Mouse (Mus musculus): ENCODE measurements around the gene Hif3a.
A peak's percentile ranks its signal among the peaks of the same experiment; 100 is the strongest.
"Not testable (repeated sequence)": the region's sequence is repeated elsewhere in the genome, so short reads cannot be mapped to it uniquely, and the experiment has no call there.

The Hif3a gene

GRCm38 (mm10) chr7:17062389-17062788 lies at the start of gene Hif3a:
Gene Hif3a, minus strand, starts transcription at chr7:17062427.
- DNase-seq (ENCODE audit: extremely low read depth, insufficient read length, low spot score): no peak

- DNase-seq (ENCODE audit: extremely low read depth, insufficient read length, low spot score): not testable (repeated sequence)
Measured at GRCm38 (mm10) chr7:17101631-17102030, 39.4 kb upstream of the Hif3a start.

GRCm38 (mm10) chr7:17091280-17091679 lies 29.1 kb upstream of the Hif3a start:
- no peak for DNase-seq (ENCODE audit: extremely low read depth, insufficient read length, low spot score)

- no peak for DNase-seq (ENCODE audit: extremely low read depth, insufficient read length, low spot score)
Measured at GRCm38 (mm10) chr7:17090058-17090585, 27.9 kb upstream of the Hif3a start.

GRCm38 (mm10) chr7:17087731-17088130 lies 25.5 kb upstream of the Hif3a start:
- DNase-seq (ENCODE audit: extremely low read depth, insufficient read length, low spot score): no peak

GRCm38 (mm10) chr7:17082766-17083165 lies 20.5 kb upstream of the Hif3a start:
- DNase-seq (ENCODE audit: extremely low read depth, insufficient read length, low spot score): no peak

GRCm38 (mm10) chr7:17078076-17078654 lies 15.9 kb upstream of the Hif3a start:
- no peak for DNase-seq (ENCODE audit: extremely low read depth, insufficient read length, low spot score)

GRCm38 (mm10) chr7:17076542-17076941 lies 14.3 kb upstream of the Hif3a start:
- DNase-seq (ENCODE audit: extremely low read depth, insufficient read length, low spot score): no peak

GRCm38 (mm10) chr7:17073904-17074615 lies 11.8 kb upstream of the Hif3a start, which contains the start of gene Psg16:
Gene Psg16, plus strand, starts transcription at chr7:17074040.
- DNase-seq (ENCODE audit: extremely low read depth, insufficient read length, low spot score): no peak

- no peak for DNase-seq (ENCODE audit: extremely low read depth, insufficient read length, low spot score)
Measured at GRCm38 (mm10) chr7:17073513-17073903, 11.3 kb upstream of the Hif3a start.

GRCm38 (mm10) chr7:17067651-17068050 lies 5.4 kb upstream of the Hif3a start:
- not testable (repeated sequence) for DNase-seq (ENCODE audit: extremely low read depth, insufficient read length, low spot score)

- no peak for DNase-seq (ENCODE audit: extremely low read depth, insufficient read length, low spot score)
Measured at GRCm38 (mm10) chr7:17067000-17067399, 4.8 kb upstream of the Hif3a start.

- DNase-seq (ENCODE audit: extremely low read depth, insufficient read length, low spot score): no peak
Measured at GRCm38 (mm10) chr7:17066412-17066811, 4.2 kb upstream of the Hif3a start.

- no peak for DNase-seq (ENCODE audit: extremely low read depth, insufficient read length, low spot score)
Measured at GRCm38 (mm10) chr7:17065620-17066019, 3.4 kb upstream of the Hif3a start.

GRCm38 (mm10) chr7:17062845-17063244 lies 618 bp upstream of the Hif3a start:
- no peak for DNase-seq (ENCODE audit: extremely low read depth, insufficient read length, low spot score)

- DNase-seq (ENCODE audit: extremely low read depth, insufficient read length, low spot score): no peak
Measured at GRCm38 (mm10) chr7:17060782-17061605, 1.2 kb downstream of the Hif3a start.

GRCm38 (mm10) chr7:17060031-17060781 lies 2.0 kb downstream of the Hif3a start:
- DNase-seq (ENCODE audit: extremely low read depth, insufficient read length, low spot score): peak; percentile 52

- no peak for DNase-seq (ENCODE audit: extremely low read depth, insufficient read length, low spot score)
Measured at GRCm38 (mm10) chr7:17059463-17059844, 2.8 kb downstream of the Hif3a start.

GRCm38 (mm10) chr7:17058816-17059462 lies 3.3 kb downstream of the Hif3a start:
- DNase-seq (ENCODE audit: extremely low read depth, insufficient read length, low spot score): no peak

GRCm38 (mm10) chr7:17058071-17058689 lies 4.0 kb downstream of the Hif3a start:
- DNase-seq (ENCODE audit: extremely low read depth, insufficient read length, low spot score): no peak
